In genomic region chr7:112473649-112474435, GRCm38 (mm10) we compare ENCODE assay signal across 9 mouse cellular contexts. TPM values are rescaled to one million over a fixed set of nuclear protein-coding genes. Genes with fewer than 3 reads are reported as not detected.
DNase-seq lines count a peak whose midpoint lies in the region; ATAC-seq and TF ChIP-seq lines count a peak whose summit lies in the region.
"Had no signal": no experiment of that assay in that cellular context is flagged by ENCODE, and none has a peak within 500 bp of the region (broad histone marks: within the 10 kb centered on the region; RNA-seq: fewer than 3 reads in every experiment).

No protein-coding gene starts in this region.

- no peak overlapping the region for H3K4me3 ChIP-seq in midbrain, embryonic 11.5 days (ENCODE audit: low read depth, low read length)
- no peak overlapping the region for H3K4me3 ChIP-seq in midbrain, embryonic 15.5 days
- H3K4me3 ChIP-seq in kidney, postnatal 0 days (replicated peaks; ENCODE audit: low read depth, low read length) = no peak overlapping the region
- H3K4me3 ChIP-seq in stomach, embryonic 16.5 days (replicated peaks; ENCODE audit: low read length) = no peak overlapping the region

- 35% methylated on average over 14 of the region's 14 CpGs for WGBS in midbrain, embryonic 11.5 days
- 23% methylated on average over 14 of the region's 14 CpGs for WGBS in midbrain, embryonic 15.5 days
- WGBS in kidney, postnatal 0 days = 27% methylated on average over 14 of the region's 14 CpGs
- 33% methylated on average over 14 of the region's 14 CpGs for WGBS in stomach, embryonic 16.5 days

- H3K9ac ChIP-seq in midbrain, embryonic 11.5 days (ENCODE audit: low read length) = no peak overlapping the region
- H3K9ac ChIP-seq in midbrain, embryonic 15.5 days = no peak overlapping the region
- no peak overlapping the region for H3K9ac ChIP-seq in kidney, postnatal 0 days (ENCODE audit: low read depth, low read length)
- H3K9ac ChIP-seq in stomach, embryonic 16.5 days (ENCODE audit: low read length) = 0 out of 2 replicates have a peak overlapping the region, but pooled peaks have one; percentile 24

- TF ChIP-seq CTCF in kidney, postnatal 0 days (IDR thresholded peaks at IDR 0.05; ENCODE audit: low read depth) = peak; percentile 26; the same call in 1 of the 2 replicates

- no peaks in the 10 kb centered on the region for H3K36me3 ChIP-seq in midbrain, embryonic 11.5 days (ENCODE audit: control insufficient read depth, insufficient read depth, low read length)
- H3K36me3 ChIP-seq in midbrain, embryonic 15.5 days (replicated peaks) = no peaks in the 10 kb centered on the region
- no peaks in the 10 kb centered on the region for H3K36me3 ChIP-seq in kidney, postnatal 0 days (ENCODE audit: insufficient read depth, low read length)
- H3K36me3 ChIP-seq in stomach, embryonic 16.5 days (ENCODE audit: control insufficient read depth, insufficient read depth, low read length) = no peaks in the 10 kb centered on the region

- peaks cover 15% of the 10 kb centered on the region for H3K4me1 ChIP-seq in midbrain, embryonic 11.5 days (ENCODE audit: control insufficient read depth, insufficient read depth, low read length)
- peaks cover 13% of the 10 kb centered on the region; the same call in 1 of the 2 replicates for H3K4me1 ChIP-seq in midbrain, embryonic 15.5 days
- peaks cover 16% of the 10 kb centered on the region; the same call in 1 of the 2 replicates for H3K4me1 ChIP-seq in kidney, postnatal 0 days (replicated peaks; ENCODE audit: insufficient read depth, low read length)
- H3K4me1 ChIP-seq in stomach, embryonic 16.5 days (ENCODE audit: control insufficient read depth, insufficient read depth, low read length) = peaks cover 38% of the 10 kb centered on the region

- H3K4me2 ChIP-seq in midbrain, embryonic 11.5 days = no peak overlapping the region
- no peak overlapping the region for H3K4me2 ChIP-seq in midbrain, embryonic 15.5 days
- H3K4me2 ChIP-seq in kidney, postnatal 0 days (ENCODE audit: low read length) = no peak overlapping the region
- H3K4me2 ChIP-seq in stomach, embryonic 16.5 days (ENCODE audit: low read depth, low read length) = no peak overlapping the region
- H3K4me2 ChIP-seq: liver, embryonic 11.5 days had no signal

- DNase-seq in embryo, embryonic 10 days (ENCODE audit: low spot score) = peak; percentile 63
- no peak for DNase-seq in embryo, embryonic 9.5 days (ENCODE audit: extremely low spot score)
- peak; percentile 91 for DNase-seq in midbrain, embryonic 11.5 days (ENCODE audit: low spot score, missing footprints)
- DNase-seq in kidney, postnatal 0 days (ENCODE audit: low spot score) = peak; percentile 62
- no peak for DNase-seq in left cerebral cortex, adult 18-20 months (ENCODE audit: low spot score in 2 of 2)

- H3K9me3 ChIP-seq in midbrain, embryonic 11.5 days (ENCODE audit: control insufficient read depth, low read length) = no peaks in the 10 kb centered on the region
- H3K9me3 ChIP-seq in midbrain, embryonic 15.5 days = no peaks in the 10 kb centered on the region
- H3K9me3 ChIP-seq in kidney, postnatal 0 days (replicated peaks; ENCODE audit: low read length) = no peaks in the 10 kb centered on the region
- H3K9me3 ChIP-seq in stomach, embryonic 16.5 days (replicated peaks; ENCODE audit: control insufficient read depth, low read length) = no peaks in the 10 kb centered on the region

- ATAC-seq in midbrain, embryonic 11.5 days (ENCODE audit: low FRiP score) = peak; percentile 35; the same call in 1 of the 2 replicates
- ATAC-seq in midbrain, embryonic 15.5 days (replicated peaks) = no peak
- ATAC-seq in kidney, postnatal 0 days (replicated peaks; ENCODE audit: low FRiP score, low read depth) = 0 out of 2 replicates have a peak, but pooled peaks have one; percentile 29
- peak; percentile 60; the same call in 1 of the 2 replicates for ATAC-seq in stomach, embryonic 16.5 days (ENCODE audit: insufficient read depth, low FRiP score)
- no peak for ATAC-seq in megakaryocyte, adult 5-6 weeks (ENCODE audit: poor library complexity, severe bottlenecking)

- no peaks in the 10 kb centered on the region for H3K27me3 ChIP-seq in midbrain, embryonic 11.5 days (ENCODE audit: control insufficient read depth, insufficient read depth, low read length)
- H3K27me3 ChIP-seq in midbrain, embryonic 15.5 days (replicated peaks) = no peaks in the 10 kb centered on the region
- H3K27me3 ChIP-seq in kidney, postnatal 0 days (ENCODE audit: insufficient read depth, low read length) = no peaks in the 10 kb centered on the region
- no peaks in the 10 kb centered on the region for H3K27me3 ChIP-seq in stomach, embryonic 16.5 days (ENCODE audit: control insufficient read depth, insufficient read depth, low read length)

- no peak overlapping the region for H3K27ac ChIP-seq in midbrain, embryonic 11.5 days (ENCODE audit: low read depth, low read length)
- H3K27ac ChIP-seq in midbrain, embryonic 15.5 days = no peak overlapping the region
- peak overlapping the region; percentile 39 for H3K27ac ChIP-seq in kidney, postnatal 0 days
- H3K27ac ChIP-seq in stomach, embryonic 16.5 days (ENCODE audit: low read length) = peak overlapping the region; percentile 70

RNA-seq across cellular contexts. Expression of gene Parva, which starts 46.5 kb away (rescaled TPM):
- 50.0 and 50.2 TPM in 2 replicates for polyA plus RNA-seq in midbrain, embryonic 11.5 days (2014; fragmentation: Nextera tagmentation; extraction: Ambion mirVana)
- polyA plus RNA-seq in midbrain, embryonic 15.5 days (2015; fragmentation: Nextera tagmentation; extraction: Ambion mirVana) = 23.9 and 25.7 TPM in 2 replicates
- 80.2 and 93.0 TPM in 2 replicates for polyA plus RNA-seq in kidney, postnatal 0 days (2015; fragmentation: Nextera tagmentation; extraction: Ambion mirVana)
- 132 and 141 TPM in 2 replicates for polyA plus RNA-seq in stomach, embryonic 16.5 days (2015; fragmentation: Nextera tagmentation; extraction: Ambion mirVana)
- total RNA-seq in left cerebral cortex, adult 18-20 months (2021) = 10 to 100 TPM; 49.5 to 50.7 TPM
- not detected in 2 replicates for total RNA-seq in megakaryocyte, adult 5-6 weeks (2015)
- total RNA-seq in megakaryocyte, adult 5-6 weeks (2017) = not detected in 2 replicates

Comparison
In these comparisons a context has a peak if more than half of its experiments do, and no peak if none do; other contexts are left out.
1. DNase-seq: peak in embryo, embryonic 10 days (single experiment), midbrain, embryonic 11.5 days (single experiment) and kidney, postnatal 0 days (single experiment); none in embryo, embryonic 9.5 days (single experiment) and left cerebral cortex, adult 18-20 months (0 of 2).
2. ATAC-seq: peak in midbrain, embryonic 11.5 days (single experiment), kidney, postnatal 0 days (single experiment) and stomach, embryonic 16.5 days (single experiment); none in midbrain, embryonic 15.5 days (single experiment) and megakaryocyte, adult 5-6 weeks (single experiment).
3. H3K27ac ChIP-seq: peak in kidney, postnatal 0 days (single experiment) and stomach, embryonic 16.5 days (single experiment); none in midbrain, embryonic 11.5 days (single experiment) and midbrain, embryonic 15.5 days (single experiment).